Mouse (Mus musculus) limb, embryonic 12.5 days (tissue): ENCODE data around the gene Amotl1. TPM values are rescaled to one million over a fixed set of nuclear protein-coding genes. Genes with fewer than 3 reads are reported as not detected.

Experiments
- ATAC-seq: fragments of 200-750 bp; cut with Nextera tagmentation; 2 replicates; pipeline ENCODE4 v1.8.0; 2017; ENCODE audit warnings: low read depth, moderate TSS enrichment; ENCODE audit not compliant: insufficient number of reproducible peaks, insufficient read depth, low FRiP score, low TSS enrichment
- H3K27ac ChIP-seq: fragments of 300-500 bp; sonication (generic); 2 replicates; pipeline ENCODE4 v1.5.1; 2016; ENCODE audit warnings: mild to moderate bottlenecking, moderate library complexity
- H3K27me3 ChIP-seq: fragments of 300-500 bp; sonication (generic); 2 replicates; pipeline ENCODE4 v1.6.1; 2016; ENCODE audit warnings: mild to moderate bottlenecking, moderate library complexity
- H3K36me3 ChIP-seq: fragments of 300-500 bp; sonication (generic); 2 replicates; pipeline ENCODE4 v1.6.1; 2016; ENCODE audit warnings: mild to moderate bottlenecking, moderate library complexity
- H3K4me1 ChIP-seq: fragments of 300-500 bp; sonication (generic); replicated peaks from 2 replicates; pipeline ENCODE4 v1.6.1; 2016
- H3K4me2 ChIP-seq: fragments of 300-500 bp; sonication (generic); 2 replicates; pipeline ENCODE4 v1.6.1; 2016; ENCODE audit warnings: mild to moderate bottlenecking, moderate library complexity
- H3K4me3 ChIP-seq: fragments of 300-500 bp; sonication (generic); replicated peaks from 2 replicates; pipeline ENCODE4 v1.5.1; 2016; ENCODE audit warnings: mild to moderate bottlenecking
- H3K9ac ChIP-seq: fragments of 300-500 bp; sonication (generic); replicated peaks from 2 replicates; pipeline ENCODE4 v1.6.1; 2016; ENCODE audit warnings: mild to moderate bottlenecking, moderate library complexity
- H3K9me3 ChIP-seq: fragments of 300-500 bp; sonication (generic); 2 replicates; pipeline ENCODE4 v1.6.1; 2016; ENCODE audit warnings: mild to moderate bottlenecking, moderate library complexity
- WGBS: fragments of 180-500 bp; shearing (Covaris S2); methylation state at CpG from one replicate; pipeline ENCODE4 v1.1.7; 2016; 5-methylcytosine and 5-hydroxymethylcytosine counted together
- polyA plus RNA-seq: library from polyadenylated mRNA; unstranded; fragments of >200 nt; fragmentation: Nextera tagmentation; extraction: Ambion mirVana; gene quantifications from 2 replicates; pipeline ENCODE4 v1.2.1, GENCODE M21; 2016

The Amotl1 gene
- polyA plus RNA-seq, 1 experiment from 2014 or later = 33.3 TPM

GRCm38 (mm10) chr9:14547584-14548365 lies 97.1 kb downstream of the Amotl1 start:
- WGBS = 53% methylated on average over 12 of the region's 12 CpGs
- no peaks in the 10 kb centered on the region for H3K27me3 ChIP-seq
- no peak overlapping the region for H3K9ac ChIP-seq
- H3K9me3 ChIP-seq = no peaks in the 10 kb centered on the region
- H3K27ac ChIP-seq = no peak overlapping the region
- peak; percentile 21; the same call in 1 of the 2 replicates for ATAC-seq
- peaks cover 99% of the 10 kb centered on the region for H3K36me3 ChIP-seq
- no peak overlapping the region for H3K4me2 ChIP-seq
- H3K4me1 ChIP-seq = peaks cover 5% of the 10 kb centered on the region
- H3K4me3 ChIP-seq = no peak overlapping the region

GRCm38 (mm10) chr9:14544034-14544757 lies 100.7 kb downstream of the Amotl1 start:
- no peak overlapping the region for H3K4me2 ChIP-seq
- no peak for ATAC-seq
- H3K9me3 ChIP-seq = no peaks in the 10 kb centered on the region
- peaks cover 99% of the 10 kb centered on the region for H3K36me3 ChIP-seq
- peaks cover 5% of the 10 kb centered on the region for H3K4me1 ChIP-seq
- H3K4me3 ChIP-seq = no peak overlapping the region
- 80% methylated on average over 9 of the region's 9 CpGs for whole genome bisulfite sequencing
- no peak overlapping the region for H3K9ac ChIP-seq
- H3K27me3 ChIP-seq = no peaks in the 10 kb centered on the region
- H3K27ac ChIP-seq = no peak overlapping the region

GRCm38 (mm10) chr9:14534833-14535456 lies 109.9 kb downstream of the Amotl1 start:
- H3K9me3 ChIP-seq = no peaks in the 10 kb centered on the region
- H3K9ac ChIP-seq = no peak overlapping the region
- no peak overlapping the region for H3K27ac ChIP-seq
- no peak overlapping the region for H3K4me3 ChIP-seq
- no peak overlapping the region for H3K4me2 ChIP-seq
- H3K27me3 ChIP-seq = no peaks in the 10 kb centered on the region
- no peaks in the 10 kb centered on the region for H3K4me1 ChIP-seq
- peaks cover 15% of the 10 kb centered on the region for H3K36me3 ChIP-seq
- ATAC-seq = no peak
- 85% methylated on average over 9 of the region's 9 CpGs for WGBS

- no peak overlapping the region for H3K4me3 ChIP-seq
- H3K27ac ChIP-seq = no peak overlapping the region
- H3K4me2 ChIP-seq = no peak overlapping the region
- ATAC-seq = no peak
- no peaks in the 10 kb centered on the region for H3K9me3 ChIP-seq
- no peaks in the 10 kb centered on the region for H3K27me3 ChIP-seq
- no peaks in the 10 kb centered on the region for H3K4me1 ChIP-seq
- H3K36me3 ChIP-seq = peaks cover 2% of the 10 kb centered on the region; the same call in 1 of the 2 replicates
- 93% methylated on average over 2 of the region's 2 CpGs for WGBS
- no peak overlapping the region for H3K9ac ChIP-seq
Measured at GRCm38 (mm10) chr9:14533659-14534058, 111.2 kb downstream of the Amotl1 start.

GRCm38 (mm10) chr9:14532283-14532682 lies 112.6 kb downstream of the Amotl1 start:
- H3K9me3 ChIP-seq = no peaks in the 10 kb centered on the region
- H3K4me2 ChIP-seq = no peak overlapping the region
- no peaks in the 10 kb centered on the region for H3K27me3 ChIP-seq
- 61% methylated on average over 3 of the region's 3 CpGs for WGBS
- no peak overlapping the region for H3K27ac ChIP-seq
- no peak overlapping the region for H3K9ac ChIP-seq
- H3K4me1 ChIP-seq = no peaks in the 10 kb centered on the region
- ATAC-seq = 0 out of 2 replicates have a peak, but pooled peaks have one; percentile 42
- H3K36me3 ChIP-seq = no peaks in the 10 kb centered on the region
- H3K4me3 ChIP-seq = no peak overlapping the region

- no peak for ATAC-seq
- Histone ChIP-seq H3K4me3 (no peak overlapping the region), H3K9me3 (no peaks in the 10 kb centered on the region), H3K27me3 (no peaks in the 10 kb centered on the region), H3K36me3 (no peaks in the 10 kb centered on the region), H3K4me1 (no peaks in the 10 kb centered on the region), H3K9ac (no peak overlapping the region), H3K4me2 (no peak overlapping the region), H3K27ac (no peak overlapping the region)
- WGBS = 89% methylated on average over 5 of the region's 5 CpGs
Measured at GRCm38 (mm10) chr9:14530004-14530403, 114.9 kb downstream of the Amotl1 start.

GRCm38 (mm10) chr9:14523408-14524043 lies 121.3 kb downstream of the Amotl1 start:
- H3K4me1 ChIP-seq = peaks cover 2% of the 10 kb centered on the region; the same call in 1 of the 2 replicates
- no peaks in the 10 kb centered on the region for H3K36me3 ChIP-seq
- H3K9me3 ChIP-seq = no peaks in the 10 kb centered on the region
- H3K4me2 ChIP-seq = no peak overlapping the region
- 7% methylated on average over 4 of the region's 4 CpGs for WGBS
- H3K4me3 ChIP-seq = no peak overlapping the region
- H3K9ac ChIP-seq = no peak overlapping the region
- 0 out of 2 replicates have a peak overlapping the region, but pooled peaks have one; percentile 23 for H3K27ac ChIP-seq
- no peaks in the 10 kb centered on the region for H3K27me3 ChIP-seq
- peak; percentile 65; the same call in 1 of the 2 replicates for ATAC-seq

GRCm38 (mm10) chr9:14521695-14522094 lies 123.2 kb downstream of the Amotl1 start:
- H3K4me1 ChIP-seq = peaks cover 2% of the 10 kb centered on the region; the same call in 1 of the 2 replicates
- no peaks in the 10 kb centered on the region for H3K9me3 ChIP-seq
- no peak for ATAC-seq
- 48% methylated on average over 2 of the region's 2 CpGs for WGBS
- H3K9ac ChIP-seq = no peak overlapping the region
- no peak overlapping the region for H3K4me3 ChIP-seq
- no peak overlapping the region for H3K27ac ChIP-seq
- H3K4me2 ChIP-seq = no peak overlapping the region
- no peaks in the 10 kb centered on the region for H3K27me3 ChIP-seq
- no peaks in the 10 kb centered on the region for H3K36me3 ChIP-seq

- Histone ChIP-seq H3K27ac (no peak overlapping the region), H3K27me3 (no peaks in the 10 kb centered on the region), H3K4me1 (peaks cover 2% of the 10 kb centered on the region; the same call in 1 of the 2 replicates), H3K4me3 (no peak overlapping the region), H3K4me2 (no peak overlapping the region), H3K9me3 (no peaks in the 10 kb centered on the region), H3K36me3 (no peaks in the 10 kb centered on the region), H3K9ac (no peak overlapping the region; the same call in 1 of the 2 replicates)
- no peak for ATAC-seq
- 56% methylated on average over 3 of the region's 3 CpGs for WGBS
Measured at GRCm38 (mm10) chr9:14520971-14521670, 123.7 kb downstream of the Amotl1 start.

- Histone ChIP-seq H3K27ac (no peak overlapping the region), H3K9ac (no peak overlapping the region), H3K27me3 (no peaks in the 10 kb centered on the region), H3K4me3 (no peak overlapping the region), H3K9me3 (no peaks in the 10 kb centered on the region), H3K4me1 (peaks cover 2% of the 10 kb centered on the region; the same call in 1 of the 2 replicates), H3K4me2 (no peak overlapping the region), H3K36me3 (0 out of 2 replicates have a peak, but pooled peaks cover under 1% of the 10 kb centered on the region)
- no peak for ATAC-seq
- WGBS = 83% methylated on average over 3 of the region's 3 CpGs
Measured at GRCm38 (mm10) chr9:14518105-14518504, 126.8 kb downstream of the Amotl1 start.
